Mouse (Mus musculus): ENCODE results near the gene Sp8.

DNA sequence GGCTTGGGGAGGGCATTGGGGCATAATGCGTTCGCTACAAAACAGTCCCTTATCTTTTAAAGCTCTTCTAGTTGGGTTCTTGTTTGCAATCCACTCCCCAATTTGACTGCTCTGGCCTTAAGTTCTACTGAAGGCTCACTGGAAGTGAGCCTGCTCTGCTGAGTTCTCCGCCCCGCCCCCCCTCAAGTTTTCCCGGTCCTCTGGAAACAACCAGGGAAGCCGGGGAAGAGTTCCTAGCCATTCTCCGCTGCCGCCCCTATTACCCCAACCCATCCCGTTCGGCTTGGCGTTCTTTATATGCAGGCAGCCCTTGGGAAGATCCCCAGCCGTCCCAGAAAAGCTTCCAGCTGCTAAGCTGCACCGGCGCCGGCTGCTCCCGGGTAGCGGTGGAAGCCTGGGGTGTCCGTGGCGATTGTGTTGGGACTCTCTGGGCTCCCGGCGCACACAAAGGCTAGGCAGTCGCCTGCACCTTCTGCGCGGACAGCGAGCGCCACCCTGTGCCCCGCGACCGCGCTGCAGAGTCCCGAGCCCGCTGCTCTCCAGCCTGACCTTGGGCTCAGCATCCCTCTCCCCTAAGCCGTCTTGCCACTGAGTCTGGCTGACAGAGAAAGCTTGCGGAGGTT, 8.8 kb downstream of the Sp8 start:
- TF ChIP-seq CTCF (IDR thresholded peaks at IDR 0.05; ENCODE audit: borderline replicate concordance, insufficient read depth, low read depth, low read length) (peak; percentile 65), POLR2A (IDR thresholded peaks at IDR 0.05; ENCODE audit: borderline replicate concordance, insufficient read depth, low read length) (no peak)

All from cerebellum, adult 2 months (tissue).